Mouse (Mus musculus) granulocyte monocyte progenitor cell, adult 5-6 weeks (primary cell): ENCODE measurements around the gene Tmem214. TPM values are rescaled to one million over a fixed set of nuclear protein-coding genes. Genes with fewer than 3 reads are reported as not detected.

Experiments
- ATAC-seq: replicated peaks from 2 replicates; pipeline ENCODE4 v1.8.0; 2016; ENCODE audit warnings: mild to moderate bottlenecking, moderate TSS enrichment, inconsistent platforms; ENCODE audit not compliant: poor library complexity, severe bottlenecking
- total RNA-seq, 2 experiments: library from RNA; stranded (forward) in 1 of 2; stranded (reverse) in 1 of 2; fragments of 200-712, 200-1000 nt in 1 of 2; fragments of >200 nt in 1 of 2; fragmentation: Nextera tagmentation in 1 of 2; gene quantifications; 2 replicates each; pipeline ENCODE4 v1.2.3; 2014 to 2017

Tmem214 gene
- total RNA-seq (2014; fragmentation: Nextera tagmentation), result 40.7 and 48.5 TPM in 2 replicates
- total RNA-seq (2017), result 21.5 and 24.9 TPM in 2 replicates

- ATAC-seq, result no peak
Observed at GRCm38 (mm10) chr5:30867712-30868111, at the start of gene Tmem214. Gene Tmem214, plus strand, starts transcription at chr5:30868012.

GRCm38 (mm10) chr5:30818758-30819309 lies 49.0 kb upstream of the Tmem214 start:
- no peak for ATAC-seq

- no peak for ATAC-seq
Observed at GRCm38 (mm10) chr5:30822689-30823088, 45.1 kb upstream of the Tmem214 start.

GRCm38 (mm10) chr5:30823091-30823490 lies 44.7 kb upstream of the Tmem214 start:
- no peak for ATAC-seq

GRCm38 (mm10) chr5:30824124-30824988 lies 43.5 kb upstream of the Tmem214 start:
- no peak for ATAC-seq

GRCm38 (mm10) chr5:30825166-30825565 lies 42.6 kb upstream of the Tmem214 start:
- ATAC-seq, result no peak

- no peak for ATAC-seq
Observed at GRCm38 (mm10) chr5:30825821-30826220, 42.0 kb upstream of the Tmem214 start.

- no peak for ATAC-seq
Observed at GRCm38 (mm10) chr5:30833416-30833815, 34.4 kb upstream of the Tmem214 start.

GRCm38 (mm10) chr5:30839731-30840130 lies 28.1 kb upstream of the Tmem214 start:
- no peak for ATAC-seq

- no peak for ATAC-seq
Observed at GRCm38 (mm10) chr5:30841896-30842295, 25.9 kb upstream of the Tmem214 start.

- ATAC-seq, result peak; percentile 50; the same call in 1 of the 2 replicates
Observed at GRCm38 (mm10) chr5:30849891-30850555, 17.8 kb upstream of the Tmem214 start.

- no peak for ATAC-seq
Observed at GRCm38 (mm10) chr5:30850556-30850925, 17.3 kb upstream of the Tmem214 start.

GRCm38 (mm10) chr5:30853522-30853921 lies 14.3 kb upstream of the Tmem214 start:
- no peak for ATAC-seq

GRCm38 (mm10) chr5:30855674-30856073 lies 12.1 kb upstream of the Tmem214 start:
- no peak for ATAC-seq

- no peak for ATAC-seq
Observed at GRCm38 (mm10) chr5:30856124-30856523, 11.7 kb upstream of the Tmem214 start.

- peak; percentile 42; the same call in 1 of the 2 replicates for ATAC-seq
Observed at GRCm38 (mm10) chr5:30863852-30864251, 4.0 kb upstream of the Tmem214 start.

- no peak for ATAC-seq
Observed at GRCm38 (mm10) chr5:30864322-30864721, 3.5 kb upstream of the Tmem214 start.

GRCm38 (mm10) chr5:30866871-30867270 lies 941 bp upstream of the Tmem214 start:
- ATAC-seq, result peak; percentile 67

- no peak for ATAC-seq
Observed at GRCm38 (mm10) chr5:30868981-30869380, 1.2 kb downstream of the Tmem214 start.

GRCm38 (mm10) chr5:30869405-30870130 lies 1.8 kb downstream of the Tmem214 start:
- peak; percentile 94 for ATAC-seq

GRCm38 (mm10) chr5:30870131-30870406 lies 2.3 kb downstream of the Tmem214 start:
- no peak for ATAC-seq
